Mouse (Mus musculus) midbrain, postnatal 0 days (tissue): ENCODE results near the gene Olfr1340. TPM values are rescaled to one million over a fixed set of nuclear protein-coding genes. Genes with fewer than 3 reads are reported as not detected.

Experiments used
- ATAC-seq: fragments of 200-750 bp; cut with Nextera tagmentation; 2 replicates; pipeline ENCODE4 v1.8.0; 2017; ENCODE audit warnings: moderate number of reproducible peaks, mild to moderate bottlenecking, moderate TSS enrichment, moderate library complexity; ENCODE audit not compliant: low FRiP score
- DNase-seq: peaks from one replicate; pipeline ENCODE4 v3.0.0-alpha.2; 2015; ENCODE audit warnings: low spot score
- H3K27ac ChIP-seq: fragments of 300-500 bp; sonication (generic); 2 replicates; pipeline ENCODE4 v1.5.1; 2014; ENCODE audit warnings: low read depth, mild to moderate bottlenecking, low read length, mixed read lengths
- H3K27me3 ChIP-seq: fragments of 300-500 bp; sonication (generic); 2 replicates; pipeline ENCODE4 v1.6.1; 2014; ENCODE audit warnings: low read length, control low read depth, mixed read lengths; ENCODE audit not compliant: insufficient read depth
- H3K36me3 ChIP-seq: fragments of 300-500 bp; sonication (generic); 2 replicates; pipeline ENCODE4 v1.6.1; 2014; ENCODE audit warnings: low read length, control low read depth, mixed read lengths; ENCODE audit not compliant: insufficient read depth
- H3K4me1 ChIP-seq: fragments of 300-500 bp; sonication (generic); 2 replicates; pipeline ENCODE4 v1.6.1; 2014; ENCODE audit warnings: mild to moderate bottlenecking, control low read depth, antibody characterized with exemption, low read length, mixed read lengths; ENCODE audit not compliant: insufficient read depth
- H3K4me2 ChIP-seq: fragments of 300-500 bp; sonication (generic); 2 replicates; pipeline ENCODE4 v1.6.1; 2014; ENCODE audit warnings: low read depth, mild to moderate bottlenecking, low read length, mixed read lengths; ENCODE audit not compliant: poor library complexity, severe bottlenecking
- H3K4me3 ChIP-seq: fragments of 300-500 bp; sonication (generic); 2 replicates; pipeline ENCODE4 v1.5.1; 2014; ENCODE audit warnings: low read depth, mild to moderate bottlenecking, low read length, moderate library complexity
- H3K9ac ChIP-seq: fragments of 300-500 bp; sonication (generic); replicated peaks from 2 replicates; pipeline ENCODE4 v1.6.1; 2014; ENCODE audit warnings: mild to moderate bottlenecking, low read length, moderate library complexity, mixed read lengths; ENCODE audit not compliant: poor library complexity, severe bottlenecking
- H3K9me3 ChIP-seq: fragments of 300-500 bp; sonication (generic); 2 replicates; pipeline ENCODE4 v1.6.1; 2016; ENCODE audit warnings: low read length, control low read depth
- CTCF ChIP-seq: IDR thresholded peaks from 2 replicates; pipeline ENCODE4 v1.5.1; 2016; ENCODE audit warnings: antibody characterized with exemption, mild to moderate bottlenecking
- WGBS: fragments of 180-500 bp; shearing (Covaris S2); extraction: QIAGEN DNeasy Blood & Tissue Kit; methylation state at CpG from one replicate; pipeline ENCODE4 v1.1.7; 2014; 5-methylcytosine and 5-hydroxymethylcytosine counted together
- polyA plus RNA-seq: library from polyadenylated mRNA; unstranded; fragments of >200 nt; fragmentation: Nextera tagmentation; extraction: Ambion mirVana; gene quantifications from 2 replicates; pipeline ENCODE4 v1.2.1, GENCODE M21; 2015
- total RNA-seq: library from RNA; depleted of rRNA; stranded (reverse); fragments of >200 nt; gene quantifications from 2 replicates; pipeline ENCODE4 v1.2.3, GENCODE M21; 2014; rRNA removed

Olfr1340 gene
- not detected in 2 replicates for total RNA-seq
- not detected in 2 replicates for polyA plus RNA-seq

GRCm38 (mm10) chr4:118719838-118720237 is at the start of gene Olfr1340:
Gene Olfr1340, plus strand, starts transcription at chr4:118720138.
- H3K36me3 ChIP-seq: no peaks in the 10 kb centered on the region
- ATAC-seq (no peak), DNase-seq (no peak)
- H3K27ac ChIP-seq: no peak within 1 kb of the TSS
- no peaks in the 10 kb centered on the region for H3K27me3 ChIP-seq
- no peaks in the 10 kb centered on the region for H3K4me1 ChIP-seq
- H3K4me2 ChIP-seq: no peak within 1 kb of the TSS
- no peaks in the 10 kb centered on the region for H3K9me3 ChIP-seq
- no peak within 1 kb of the TSS for H3K4me3 ChIP-seq
- no peak within 1 kb of the TSS for H3K9ac ChIP-seq
- no peak for TF ChIP-seq CTCF

- H3K9me3 ChIP-seq: no peaks in the 10 kb centered on the region
- no peak overlapping the region for H3K4me3 ChIP-seq
- no peak overlapping the region for H3K27ac ChIP-seq
- WGBS: 77% methylated on average over 2 of the region's 2 CpGs
- H3K4me2 ChIP-seq: no peak overlapping the region
- H3K36me3 ChIP-seq: no peaks in the 10 kb centered on the region
- H3K27me3 ChIP-seq: no peaks in the 10 kb centered on the region
- no peak for TF ChIP-seq CTCF
- no peak overlapping the region for H3K9ac ChIP-seq
- DNase-seq (no peak), ATAC-seq (no peak)
- H3K4me1 ChIP-seq: no peaks in the 10 kb centered on the region
These were observed 32.9 kb upstream of the Olfr1340 start for GRCm38 (mm10) chr4:118687086-118687485.

DNA sequence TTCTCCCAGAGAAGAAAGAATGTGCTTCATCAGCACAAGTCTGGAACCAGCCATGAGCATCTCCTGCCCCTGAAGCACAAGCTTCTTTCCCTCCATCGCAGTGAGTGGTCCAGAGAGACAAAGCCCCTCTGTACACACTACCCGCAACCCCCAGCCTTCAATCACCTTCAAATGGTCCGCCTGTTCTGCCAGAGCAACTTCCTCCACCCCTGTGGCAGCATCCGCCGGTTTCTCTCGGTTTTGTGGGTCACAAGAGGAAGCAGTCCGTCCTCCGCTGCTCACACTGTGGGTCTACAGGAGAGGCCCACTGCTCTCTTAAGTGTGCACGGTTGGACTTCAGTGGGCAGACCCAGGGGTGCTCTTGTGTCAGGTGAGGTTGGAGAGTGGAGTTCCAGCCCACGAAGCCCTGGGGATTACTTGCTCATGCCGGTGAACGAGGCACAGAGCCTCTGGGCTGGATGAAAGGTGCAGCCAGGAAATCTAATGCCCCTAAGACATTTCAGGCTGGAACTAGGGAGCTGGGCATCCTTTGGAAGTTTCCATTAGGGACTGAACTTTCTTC is 27.4 kb upstream of the Olfr1340 start, which contains the start of gene Olfr1342:
Gene Olfr1342 (minus strand): TSS at position 345 of the 562 bp plus-strand sequence.
- Histone ChIP-seq H3K9ac (no peak within 1 kb of the TSS), H3K4me3 (no peak within 1 kb of the TSS), H3K27ac (no peak within 1 kb of the TSS), H3K36me3 (no peaks in the 10 kb centered on the region), H3K9me3 (no peaks in the 10 kb centered on the region), H3K27me3 (no peaks in the 10 kb centered on the region), H3K4me1 (no peaks in the 10 kb centered on the region), H3K4me2 (no peak within 1 kb of the TSS)
- WGBS: 60% methylated on average over 12 of the region's 12 CpGs
- no peak for DNase-seq
- no peak for TF ChIP-seq CTCF
- ATAC-seq: no peak

DNA sequence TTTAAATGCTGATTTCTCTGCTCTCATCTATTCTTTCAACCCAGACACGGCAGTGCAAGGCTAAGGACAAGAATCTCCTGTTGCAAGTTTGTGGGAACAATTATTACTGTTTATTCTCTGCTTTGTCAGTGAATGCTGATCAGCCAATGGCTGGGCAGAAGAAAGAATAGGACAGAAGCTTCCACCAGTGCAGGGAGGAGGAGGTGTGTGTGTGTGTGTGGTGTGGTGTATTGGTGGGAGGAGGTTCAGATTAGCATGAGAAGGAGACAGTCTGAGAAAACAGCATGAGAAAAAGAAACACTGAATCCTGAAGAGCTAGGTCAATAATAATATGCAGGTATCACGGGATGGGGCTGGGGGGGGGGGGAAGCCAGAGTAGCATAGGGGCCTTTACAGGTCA is 26.1 kb upstream of the Olfr1340 start:
- H3K4me1 ChIP-seq: no peaks in the 10 kb centered on the region
- H3K4me3 ChIP-seq: no peak overlapping the region
- DNase-seq (peak; percentile 14), ATAC-seq (no peak)
- WGBS: 37% methylated on average over 2 of the region's 2 CpGs
- no peaks in the 10 kb centered on the region for H3K9me3 ChIP-seq
- no peaks in the 10 kb centered on the region for H3K36me3 ChIP-seq
- H3K27me3 ChIP-seq: no peaks in the 10 kb centered on the region
- H3K27ac ChIP-seq: no peak overlapping the region
- H3K9ac ChIP-seq: no peak overlapping the region
- TF ChIP-seq CTCF: no peak
- no peak overlapping the region for H3K4me2 ChIP-seq

GRCm38 (mm10) chr4:118703223-118703622 is 16.7 kb upstream of the Olfr1340 start, which contains the start of gene Olfr1341:
Gene Olfr1341, plus strand, starts transcription at chr4:118703523.
- ATAC-seq (no peak), DNase-seq (no peak)
- Histone ChIP-seq H3K4me3 (no peak within 1 kb of the TSS), H3K4me2 (no peak within 1 kb of the TSS), H3K27ac (no peak within 1 kb of the TSS), H3K27me3 (no peaks in the 10 kb centered on the region), H3K36me3 (no peaks in the 10 kb centered on the region), H3K4me1 (no peaks in the 10 kb centered on the region), H3K9me3 (no peaks in the 10 kb centered on the region), H3K9ac (no peak within 1 kb of the TSS)
- 80% methylated on average over 3 of the region's 3 CpGs for WGBS
- TF ChIP-seq CTCF: no peak

DNA sequence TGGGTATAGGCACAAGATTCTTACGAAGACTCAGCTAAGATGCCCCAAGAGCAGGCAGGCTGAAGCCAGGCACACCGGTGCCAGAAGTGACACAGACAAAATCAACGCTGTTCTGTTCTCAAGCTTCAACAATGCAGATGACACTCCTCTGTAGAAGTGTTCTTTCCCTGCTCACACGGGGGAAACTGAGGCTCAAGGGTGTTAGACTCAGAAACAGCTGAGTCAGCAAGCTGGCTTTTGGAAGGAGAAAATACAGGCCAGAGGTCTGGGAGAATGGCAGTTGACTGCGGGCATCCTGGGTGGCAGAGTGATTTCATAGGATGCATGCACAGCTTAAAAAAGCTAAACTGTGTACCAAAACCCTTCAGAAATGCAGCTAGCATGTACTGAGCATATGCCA is 11.9 kb upstream of the Olfr1340 start:
- ATAC-seq: no peak
- Histone ChIP-seq H3K9me3 (no peaks in the 10 kb centered on the region), H3K27ac (no peak overlapping the region), H3K4me3 (no peak overlapping the region), H3K9ac (no peak overlapping the region), H3K4me1 (no peaks in the 10 kb centered on the region), H3K4me2 (no peak overlapping the region), H3K36me3 (no peaks in the 10 kb centered on the region), H3K27me3 (no peaks in the 10 kb centered on the region)
- WGBS: 87% methylated on average over 5 of the region's 5 CpGs
- no peak for TF ChIP-seq CTCF
- no peak for DNase-seq
